Mouse (Mus musculus) myocyte (in vitro differentiated cells): ENCODE data around the gene Fasn.
"Not testable (repeated sequence)": the region's sequence is repeated elsewhere in the genome, so short reads cannot be mapped to it uniquely, and the experiment has no call there.

Experiments used
- CEBPB ChIP-seq: IDR thresholded peaks from 2 replicates; pipeline ENCODE4 v1.6.1; 2011; ENCODE audit warnings: mild to moderate bottlenecking, moderate library complexity; ENCODE audit not compliant: poor library complexity, insufficient read depth, severe bottlenecking
- E2F4 ChIP-seq: IDR thresholded peaks from one replicate; pipeline ENCODE4 v1.6.1; 2011; ENCODE audit warnings: mild to moderate bottlenecking, control low read depth, moderate library complexity; ENCODE audit not compliant: insufficient read depth
- MAX ChIP-seq: IDR thresholded peaks from one replicate; pipeline ENCODE4 v1.6.1; 2011; ENCODE audit warnings: low read depth, mild to moderate bottlenecking, control low read depth
- MYOD1 ChIP-seq, 3 experiments: IDR thresholded peaks; one replicate each; pipeline ENCODE4 v1.6.1; 2011; ENCODE audit warnings: control low read depth in 2 of 3, low read depth in 2 of 3, mild to moderate bottlenecking in 2 of 3, moderate library complexity in 1 of 3; ENCODE audit not compliant: insufficient read length in 2 of 3, control insufficient read depth in 1 of 3
- MYOG ChIP-seq, 3 experiments: IDR thresholded peaks; one replicate each; pipeline ENCODE4 v1.6.1; 2011; ENCODE audit warnings: control low read depth in 2 of 3, low read depth in 2 of 3, mild to moderate bottlenecking in 2 of 3; ENCODE audit not compliant: insufficient read length in 2 of 3, control insufficient read depth in 1 of 3, insufficient read depth in 1 of 3
- POLR2A ChIP-seq: IDR thresholded peaks from one replicate; pipeline ENCODE4 v1.6.1; 2011; ENCODE audit warnings: low read depth, mild to moderate bottlenecking, control low read depth, moderate library complexity; ENCODE audit not compliant: insufficient read length
- POLR2AphosphoS2 ChIP-seq: IDR thresholded peaks from one replicate; pipeline ENCODE4 v1.6.1; 2011; ENCODE audit warnings: low read depth, control low read depth; ENCODE audit not compliant: insufficient read length
- REST ChIP-seq: IDR thresholded peaks from one replicate; pipeline ENCODE4 v1.6.1; 2011; ENCODE audit warnings: mild to moderate bottlenecking, control low read depth, moderate library complexity; ENCODE audit not compliant: insufficient read depth, insufficient read length
- SRF ChIP-seq: IDR thresholded peaks from one replicate; pipeline ENCODE4 v1.6.1; 2011; ENCODE audit warnings: low read depth; ENCODE audit not compliant: control insufficient read depth, insufficient read length
- TCF12 ChIP-seq: IDR thresholded peaks from one replicate; pipeline ENCODE4 v1.6.1; 2011; ENCODE audit warnings: mild to moderate bottlenecking, control low read depth; ENCODE audit not compliant: poor library complexity, insufficient read depth, severe bottlenecking
- TCF3 ChIP-seq: IDR thresholded peaks from one replicate; pipeline ENCODE4 v1.6.1; 2011; ENCODE audit warnings: low read depth, control low read depth; ENCODE audit not compliant: insufficient read length
- USF1 ChIP-seq: IDR thresholded peaks from one replicate; pipeline ENCODE4 v1.6.1; 2011; ENCODE audit warnings: low read depth, mild to moderate bottlenecking, control low read depth, moderate library complexity

- TF ChIP-seq SRF; MAX; POLR2AphosphoS2; POLR2A; TCF3; E2F4; TCF12; MYOD1 (IDR thresholded peaks at IDR 0.05; ENCODE audit: control insufficient read depth in 1 of 3, insufficient read length in 2 of 3, low read depth in 2 of 3); USF1; REST; CEBPB: not testable (repeated sequence)
- TF ChIP-seq MYOG (IDR thresholded peaks at IDR 0.05; ENCODE audit: control insufficient read depth in 1 of 3, insufficient read depth in 1 of 3, insufficient read length in 2 of 3, low read depth in 2 of 3), result peak in 1 of 3 experiments; percentile 18
Measured at GRCm38 (mm10) chr11:120763121-120763999, 61.0 kb downstream of the Fasn start.
